Mouse (Mus musculus): ENCODE data around the gene Ly6g6f.

DNA sequence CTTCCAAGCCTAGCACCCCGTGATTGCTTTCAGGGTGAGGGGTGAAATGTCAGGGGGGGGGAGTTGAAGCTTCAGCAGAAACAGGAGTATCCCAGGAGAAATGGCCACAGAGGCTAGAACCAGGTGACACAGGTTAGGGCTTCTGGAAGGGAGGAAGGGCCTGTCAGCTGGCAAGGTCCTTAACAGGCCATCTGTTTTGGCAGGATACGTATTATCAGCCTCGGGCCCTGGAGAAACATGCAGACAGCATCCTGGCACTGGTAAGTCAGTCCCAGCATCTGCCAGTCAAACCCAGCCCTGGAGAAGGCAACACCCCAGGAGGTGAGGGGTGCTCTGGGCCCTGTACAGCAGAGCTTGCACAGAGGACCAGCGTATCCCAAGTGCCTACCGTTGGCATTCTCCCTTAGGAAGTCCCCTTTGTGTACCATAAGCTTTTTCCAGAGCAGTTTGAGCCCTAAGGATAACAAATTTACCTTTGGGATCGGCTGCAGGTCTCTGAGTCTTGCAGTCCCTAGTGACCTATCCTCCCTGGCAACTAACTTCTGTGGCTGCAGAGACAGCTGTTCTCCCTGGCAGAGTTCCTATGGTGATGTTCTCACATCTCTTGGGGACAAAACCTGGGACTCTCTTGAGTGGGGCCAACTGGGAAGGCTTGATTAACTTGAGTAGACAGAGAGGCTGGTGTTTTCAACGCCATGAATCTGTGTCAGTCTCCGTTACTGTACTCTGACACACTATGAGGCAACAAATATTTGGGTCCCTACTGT lies 4.9 kb upstream of the Ly6g6f start:
- TF ChIP-seq MAFK (IDR thresholded peaks at IDR 0.05; ENCODE audit: insufficient replicate concordance, low read length): no peak
- no peak for TF ChIP-seq E2F4 (IDR thresholded peaks at IDR 0.05; ENCODE audit: insufficient replicate concordance, low read depth, low read length)
- TF ChIP-seq ZC3H11A (IDR thresholded peaks at IDR 0.05; ENCODE audit: low read depth, low read length): no peak
- no peak for TF ChIP-seq USF1 (IDR thresholded peaks at IDR 0.05; ENCODE audit: low read depth, low read length)
- TF ChIP-seq GABPA (IDR thresholded peaks at IDR 0.05; ENCODE audit: insufficient replicate concordance, low read depth, low read length): no peak
- TF ChIP-seq MAX (IDR thresholded peaks at IDR 0.05; ENCODE audit: low read length): no peak
- TF ChIP-seq POLR2A (IDR thresholded peaks at IDR 0.05; ENCODE audit: low read depth, low read length): no peak
- no peak for TF ChIP-seq MAZ (IDR thresholded peaks at IDR 0.05; ENCODE audit: low read depth, low read length)
- TF ChIP-seq CTCF (conservative IDR thresholded peaks at IDR 0.05 in 1 of 2, IDR thresholded peaks at IDR 0.05 in 1 of 2; ENCODE audit: low read depth in 2 of 2, low read length in 2 of 2): no peak
- no peak for TF ChIP-seq JUND (conservative IDR thresholded peaks at IDR 0.05; ENCODE audit: low read depth, low read length)
- no peak for TF ChIP-seq USF2 (conservative IDR thresholded peaks at IDR 0.05; ENCODE audit: low read depth, low read length)
